Mouse (Mus musculus) left cerebral cortex, postnatal 36 days (tissue): ENCODE data around the gene Ldlrap1. TPM values are rescaled to one million over a fixed set of nuclear protein-coding genes. Genes with fewer than 3 reads are reported as not detected.
A peak's percentile ranks its signal among the peaks of the same experiment; 100 is the strongest.
"Not testable (repeated sequence)": the region's sequence is repeated elsewhere in the genome, so short reads cannot be mapped to it uniquely, and the experiment has no call there.

ENCODE experiments used
- DNase-seq, 2 experiments: peaks; one replicate each; pipeline ENCODE4 v3.0.0; 2021 to 2022; ENCODE audit warnings: low spot score in 2 of 2, mixed read lengths in 1 of 2
- intact Hi-C: fragments of 180-260 bp; cut with DNase I; formaldehyde crosslinking; loops from one replicate; pipeline ENCODE4 v1.15.1; 2025
- total RNA-seq, 2 experiments: library from RNA; stranded (reverse); gene quantifications; 2 replicates each; pipeline ENCODE4 v1.2.3; 2021

Gene Ldlrap1
- 1 to 10 TPM; 3.1 to 3.5 TPM for total RNA-seq

- DNase-seq, result peak; percentile 56 to 69
- intact Hi-C loops, result no loop called here
These were observed at the start of gene Ldlrap1 for GRCm38 (mm10) chr4:134767426-134768225. TSS of gene Ldlrap1 (minus strand) at chr4:134768024.

- intact Hi-C loops, result no loop called here
- no peak for DNase-seq
These were observed 46.4 kb upstream of the Ldlrap1 start for GRCm38 (mm10) chr4:134814229-134814571.

GRCm38 (mm10) chr4:134813406-134814228 is 45.8 kb upstream of the Ldlrap1 start:
- DNase-seq, result peak in 1 of 2 experiments; percentile 47
- intact Hi-C loops, result no loop called here

GRCm38 (mm10) chr4:134804765-134805164 is 36.9 kb upstream of the Ldlrap1 start:
- DNase-seq, result no peak
- intact Hi-C loops, result no loop called here

- no peak for DNase-seq
- intact Hi-C loops, result no loop called here
These were observed 34.9 kb upstream of the Ldlrap1 start for GRCm38 (mm10) chr4:134802765-134803164.

GRCm38 (mm10) chr4:134802155-134802554 is 34.3 kb upstream of the Ldlrap1 start:
- intact Hi-C loops, result no loop called here
- no peak for DNase-seq

DNA sequence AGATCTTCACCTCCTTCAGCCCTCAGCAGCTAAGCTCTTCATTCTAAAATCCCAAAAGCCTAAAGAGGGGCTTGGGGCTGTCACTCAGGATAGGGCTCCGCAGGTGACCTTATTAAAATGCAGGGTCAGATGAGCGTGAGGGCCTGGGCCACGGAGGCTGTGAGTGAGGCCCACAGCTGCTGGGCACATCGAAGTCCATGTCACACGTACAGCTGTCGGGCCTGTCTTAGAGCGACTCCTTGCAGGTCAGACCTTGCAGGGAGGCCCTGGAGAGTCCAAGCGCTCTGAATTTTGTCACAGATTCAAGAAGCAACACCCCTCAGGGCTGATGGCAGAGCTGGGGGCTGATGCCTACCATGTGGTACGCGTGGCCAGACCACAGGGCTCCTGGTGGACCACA is 32.9 kb upstream of the Ldlrap1 start:
- no peak for DNase-seq
- intact Hi-C loops, result no loop called here

- intact Hi-C loops, result no loop called here
- peak; percentile 45 to 50 for DNase-seq
These were observed 32.3 kb upstream of the Ldlrap1 start for GRCm38 (mm10) chr4:134800098-134800497.

DNA sequence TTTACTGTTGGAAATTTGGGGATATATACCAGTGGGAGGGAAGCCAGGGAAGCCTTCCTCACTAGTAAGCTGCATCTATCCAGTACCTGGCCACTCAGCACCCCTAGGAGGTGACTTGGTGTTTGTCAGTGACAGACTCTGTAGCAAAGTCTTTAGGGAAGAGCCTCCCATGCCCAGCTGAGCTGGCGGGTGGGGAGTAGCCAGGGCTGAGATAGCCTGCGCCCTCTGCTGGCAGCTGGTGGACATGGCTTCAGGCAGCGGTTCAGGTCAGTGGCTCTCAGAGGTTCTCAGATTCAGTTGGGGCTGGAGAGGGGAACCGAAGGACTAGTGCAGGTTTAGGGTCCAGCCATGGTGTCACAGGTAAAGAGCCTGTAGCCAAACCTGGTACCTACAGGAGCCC is 31.4 kb upstream of the Ldlrap1 start:
- intact Hi-C loops, result loop anchor here (2.0 kb wide), 1 partner anchor 256 kb away; no protein-coding TSS in a partner anchor
- peak; percentile 44 to 55 for DNase-seq

DNA sequence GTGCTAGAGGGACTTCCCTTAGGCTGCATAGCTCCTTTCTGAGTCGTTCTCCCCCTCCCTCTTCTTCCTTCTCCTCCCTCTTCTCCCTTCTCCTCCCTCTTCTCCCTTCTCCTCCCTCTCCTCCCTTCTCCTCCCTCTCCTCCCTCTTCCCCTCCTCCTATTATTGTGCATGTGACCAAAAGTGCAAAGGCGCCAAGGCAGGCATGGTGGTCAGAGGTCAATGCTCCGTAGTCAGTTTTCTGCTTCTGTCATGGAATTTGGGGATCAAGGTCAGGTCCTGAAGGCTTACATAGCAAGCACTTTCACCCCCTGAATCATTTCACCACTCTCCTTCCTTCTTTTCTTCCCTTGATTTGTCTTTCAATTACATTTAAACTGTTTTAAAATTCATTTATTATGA is 31.0 kb upstream of the Ldlrap1 start:
- no peak for DNase-seq
- intact Hi-C loops, result loop anchor here (2.0 kb wide), 1 partner anchor 256 kb away; no protein-coding TSS in a partner anchor

GRCm38 (mm10) chr4:134797621-134798020 is 29.8 kb upstream of the Ldlrap1 start:
- DNase-seq, result no peak
- intact Hi-C loops, result loop anchor here (2.0 kb wide), 1 partner anchor 255 kb away; no protein-coding TSS in a partner anchor

- intact Hi-C loops, result no loop called here
- no peak for DNase-seq
These were observed 28.9 kb upstream of the Ldlrap1 start for GRCm38 (mm10) chr4:134796581-134797361.

DNA sequence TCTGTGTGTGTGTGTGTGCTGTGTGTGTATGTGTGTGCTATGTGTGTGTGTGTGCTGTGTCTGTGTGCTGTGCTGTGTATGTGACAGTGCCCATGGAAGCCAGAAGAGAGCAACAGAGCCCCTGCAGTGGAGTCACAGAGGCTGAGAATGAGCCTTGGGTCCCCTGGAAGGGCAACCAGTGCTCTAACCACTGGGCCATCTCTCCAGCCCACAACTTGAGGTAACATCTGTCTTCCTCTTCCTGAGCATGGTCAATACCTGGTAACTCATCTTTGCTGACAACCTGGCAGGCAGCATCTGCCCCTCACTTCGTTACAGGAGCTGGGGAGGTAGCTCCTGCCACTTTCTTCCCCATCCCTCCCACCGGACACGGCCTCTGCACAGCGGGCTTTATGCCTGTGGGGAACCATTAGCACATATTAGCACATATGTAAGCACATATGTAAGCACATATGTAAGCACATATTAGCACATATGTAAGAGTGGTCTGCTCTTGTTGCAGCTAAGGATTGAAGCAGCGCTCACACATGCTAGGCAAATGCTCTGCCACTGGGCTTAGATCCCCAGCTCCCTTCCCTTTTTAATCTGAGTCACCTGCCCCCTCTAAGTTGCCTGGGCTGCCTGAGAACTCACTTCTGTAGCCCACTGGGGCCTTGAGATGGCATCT is 28.1 kb upstream of the Ldlrap1 start:
- no peak for DNase-seq
- intact Hi-C loops, result no loop called here

DNA sequence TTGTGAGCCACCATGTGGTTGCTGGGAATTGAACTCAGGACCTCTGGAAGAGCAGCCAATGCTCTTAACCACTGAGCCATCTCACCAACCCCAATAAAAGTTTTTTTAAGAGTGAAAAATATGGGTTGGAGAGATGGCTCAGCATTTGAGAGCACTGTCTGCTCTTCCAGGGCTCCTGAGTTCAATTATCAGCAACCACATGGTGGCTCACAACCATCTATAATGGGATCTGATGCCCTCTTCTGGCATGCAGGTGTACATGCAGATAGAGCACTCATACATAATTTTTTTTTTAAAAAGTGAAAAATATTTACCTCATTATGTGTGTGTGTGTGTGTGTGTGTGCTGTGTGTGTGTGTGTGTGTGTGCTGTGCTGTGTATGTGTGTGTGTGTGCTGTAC is 27.1 kb upstream of the Ldlrap1 start:
- DNase-seq, result not testable (repeated sequence)
- intact Hi-C loops, result loop anchor here (5.0 kb wide), 1 partner anchor 82 kb away; no protein-coding TSS in a partner anchor

- intact Hi-C loops, result loop anchor here (5.0 kb wide), 1 partner anchor 84 kb away; no protein-coding TSS in a partner anchor
- DNase-seq, result peak in 1 of 2 experiments; percentile 41
These were observed 25.6 kb upstream of the Ldlrap1 start for GRCm38 (mm10) chr4:134793213-134793956.

- DNase-seq, result no peak
- intact Hi-C loops, result loop anchor here (1.0 to 5.0 kb wide), 2 partner anchors 86 to 245 kb away; no protein-coding TSS in a partner anchor
These were observed 23.9 kb upstream of the Ldlrap1 start for GRCm38 (mm10) chr4:134791731-134792130.

DNA sequence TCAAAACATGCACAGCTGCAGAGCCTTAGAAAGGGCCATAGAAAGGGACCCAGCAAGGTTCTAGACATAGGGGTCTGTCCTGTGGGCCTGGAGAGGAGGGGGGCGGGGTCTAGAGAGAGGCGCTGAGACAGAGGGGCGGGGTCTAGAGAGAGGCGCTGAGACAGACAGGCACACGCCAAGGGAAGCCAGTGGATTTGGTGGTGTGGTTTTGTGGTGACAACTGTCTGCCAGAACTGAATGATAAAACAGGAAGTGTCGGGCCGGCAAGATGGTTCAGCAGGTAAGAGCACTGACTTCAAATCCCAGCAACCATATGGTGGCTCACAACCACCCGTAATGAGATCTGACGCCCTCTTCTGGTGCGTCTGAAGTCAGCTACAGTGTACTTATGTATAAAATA is 19.1 kb upstream of the Ldlrap1 start:
- no peak for DNase-seq
- intact Hi-C loops, result no loop called here

DNA sequence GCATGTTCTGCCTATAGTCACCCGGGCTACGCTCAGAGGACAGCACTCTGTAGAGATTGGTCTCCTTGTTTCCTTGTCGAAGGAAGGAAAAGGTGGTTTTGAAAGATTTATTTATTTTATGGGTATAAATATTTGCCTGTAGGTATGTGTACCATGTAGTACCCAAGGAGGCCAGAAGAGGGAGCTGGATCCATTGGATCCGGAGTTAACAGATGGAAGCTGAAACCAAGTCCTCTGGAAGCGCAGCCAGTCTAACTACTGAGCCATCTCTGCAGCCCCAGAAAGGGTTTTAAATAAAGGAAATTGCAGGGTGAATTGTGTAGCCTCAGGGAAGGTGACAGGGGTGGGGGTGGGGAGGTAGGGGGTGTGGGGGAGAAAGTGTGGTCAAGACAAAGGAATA is 16.9 kb upstream of the Ldlrap1 start:
- no peak for DNase-seq

More for the DNA sequence above, 16.9 kb upstream of the Ldlrap1 start:
- intact Hi-C loops, result no loop called here
